8 mouse cellular contexts compared by ENCODE assay signal in genomic region chr10:95103808-95104207, GRCm38 (mm10).
DNase-seq lines count a peak whose midpoint lies in the region; ATAC-seq and TF ChIP-seq lines count a peak whose summit lies in the region.
"Had no signal": no experiment of that assay in that cellular context is flagged by ENCODE, and none has a peak within 500 bp of the region (broad histone marks: within the 10 kb centered on the region; RNA-seq: fewer than 3 reads in every experiment).

No protein-coding gene starts in this region.

- no peaks in the 10 kb centered on the region for H3K36me3 ChIP-seq in kidney, adult 2 months (ENCODE audit: control insufficient read depth, insufficient read depth, low read length)
- no peaks in the 10 kb centered on the region for H3K36me3 ChIP-seq in heart, postnatal 0 days (replicated peaks; ENCODE audit: control insufficient read depth, insufficient read depth, low read length)
- no peaks in the 10 kb centered on the region for H3K36me3 ChIP-seq in intestine, embryonic 16.5 days (ENCODE audit: control insufficient read depth, insufficient read depth, low read length)
- H3K36me3 ChIP-seq: liver, embryonic 15.5 days had no signal

- no peak for TF ChIP-seq POLR2A in kidney, adult 2 months (IDR thresholded peaks at IDR 0.05; ENCODE audit: low read depth, low read length)

- TF ChIP-seq EP300 in heart, postnatal 0 days (IDR thresholded peaks at IDR 0.05; ENCODE audit: low read depth), result no peak

- TF ChIP-seq CTCF in kidney, adult 2 months (conservative IDR thresholded peaks at IDR 0.05; ENCODE audit: insufficient read depth, insufficient read length, low read depth, low read length), result peak; percentile 62
- peak; percentile 67 for TF ChIP-seq CTCF in heart, postnatal 0 days (IDR thresholded peaks at IDR 0.05; ENCODE audit: low read depth)

- H3K9ac ChIP-seq in heart, postnatal 0 days (replicated peaks; ENCODE audit: low read depth, low read length), result no peak overlapping the region
- no peak overlapping the region for H3K9ac ChIP-seq in intestine, embryonic 16.5 days (ENCODE audit: low read depth, low read length)
- H3K9ac ChIP-seq: liver, embryonic 15.5 days had no signal

- no peak for ATAC-seq in heart, postnatal 0 days (ENCODE audit: insufficient read depth, low read depth)
- no peak for ATAC-seq in intestine, embryonic 16.5 days

- no peak overlapping the region for H3K27ac ChIP-seq in kidney, adult 2 months (ENCODE audit: insufficient read depth, low read depth, low read length)
- H3K27ac ChIP-seq in heart, postnatal 0 days (ENCODE audit: low read depth), result no peak overlapping the region
- H3K27ac ChIP-seq in intestine, embryonic 16.5 days (ENCODE audit: low read length), result no peak overlapping the region
- H3K27ac ChIP-seq: liver, embryonic 15.5 days had no signal

- no peaks in the 10 kb centered on the region for H3K4me1 ChIP-seq in kidney, adult 2 months (ENCODE audit: control insufficient read depth, insufficient read depth, low read length)
- no peaks in the 10 kb centered on the region for H3K4me1 ChIP-seq in heart, postnatal 0 days (ENCODE audit: control insufficient read depth, insufficient read depth)
- H3K4me1 ChIP-seq in intestine, embryonic 16.5 days (ENCODE audit: control insufficient read depth, insufficient read depth, low read length), result no peaks in the 10 kb centered on the region
- H3K4me1 ChIP-seq: liver, embryonic 15.5 days had no signal

- H3K4me3 ChIP-seq in kidney, adult 2 months (ENCODE audit: insufficient read depth, low read depth, low read length), result no peak overlapping the region
- H3K4me3 ChIP-seq in heart, postnatal 0 days (ENCODE audit: low read depth, low read length), result no peak overlapping the region
- no peak overlapping the region for H3K4me3 ChIP-seq in intestine, embryonic 16.5 days (ENCODE audit: low read length)
- H3K4me3 ChIP-seq: liver, embryonic 15.5 days had no signal

- no peak overlapping the region for H3K4me2 ChIP-seq in heart, postnatal 0 days (ENCODE audit: low read depth, low read length)
- no peak overlapping the region for H3K4me2 ChIP-seq in intestine, embryonic 16.5 days (ENCODE audit: low read depth, low read length)
- H3K4me2 ChIP-seq: liver, embryonic 15.5 days had no signal

- peak; percentile 52 for DNase-seq in kidney, adult 2 months
- DNase-seq in kidney, adult 18-20 months, result no peak
- DNase-seq in 3T3-L1 (ENCODE audit: low read depth, low spot score) (peak; percentile 56), 416B (ENCODE audit: low read depth) (peak; percentile 53)
- DNase-seq in heart, postnatal 0 days (ENCODE audit: low spot score), result peak; percentile 61
- no peak for DNase-seq in ovary, postnatal 36 days (ENCODE audit: low spot score)

- H3K27me3 ChIP-seq in kidney, adult 2 months (replicated peaks; ENCODE audit: control insufficient read depth, insufficient read depth, low read length), result no peaks in the 10 kb centered on the region
- H3K27me3 ChIP-seq in heart, postnatal 0 days (ENCODE audit: control insufficient read depth, insufficient read depth, low read length), result no peaks in the 10 kb centered on the region
- no peaks in the 10 kb centered on the region for H3K27me3 ChIP-seq in intestine, embryonic 16.5 days (replicated peaks; ENCODE audit: control insufficient read depth, insufficient read depth, low read length)

- H3K9me3 ChIP-seq in heart, postnatal 0 days (replicated peaks; ENCODE audit: control insufficient read depth, low read length), result no peaks in the 10 kb centered on the region
- no peaks in the 10 kb centered on the region for H3K9me3 ChIP-seq in intestine, embryonic 16.5 days (ENCODE audit: control insufficient read depth, low read length)
- H3K9me3 ChIP-seq: liver, embryonic 15.5 days had no signal

Comparison
In these comparisons a context has a peak if more than half of its experiments do, and no peak if none do; other contexts are left out.
1. DNase-seq: peak in kidney, adult 2 months (single experiment), 3T3-L1 (single experiment), 416B (single experiment) and heart, postnatal 0 days (single experiment); none in kidney, adult 18-20 months (single experiment) and ovary, postnatal 36 days (single experiment).